Mouse (Mus musculus) liver, embryonic 12.5 days (tissue): ENCODE measurements around the gene Olfr554. TPM values are rescaled to one million over a fixed set of nuclear protein-coding genes. Genes with fewer than 3 reads are reported as not detected.
"Not testable (repeated sequence)": the region's sequence is repeated elsewhere in the genome, so short reads cannot be mapped to it uniquely, and the experiment has no call there.

Experiments
- ATAC-seq: fragments of 200-750 bp; cut with Nextera tagmentation; 2 replicates; pipeline ENCODE4 v1.8.0; 2017; ENCODE audit warnings: moderate number of reproducible peaks, mild to moderate bottlenecking, moderate library complexity
- H3K27ac ChIP-seq: fragments of 300-500 bp; sonication (generic); 2 replicates; pipeline ENCODE4 v1.5.1; 2016; ENCODE audit warnings: mild to moderate bottlenecking
- H3K27me3 ChIP-seq: fragments of 300-500 bp; sonication (generic); replicated peaks from 2 replicates; pipeline ENCODE4 v1.6.1; 2016; ENCODE audit warnings: mild to moderate bottlenecking, moderate library complexity
- H3K36me3 ChIP-seq: fragments of 300-500 bp; sonication (generic); 2 replicates; pipeline ENCODE4 v1.6.1; 2016; ENCODE audit warnings: mild to moderate bottlenecking, moderate library complexity
- H3K4me1 ChIP-seq: fragments of 300-500 bp; sonication (generic); 2 replicates; pipeline ENCODE4 v1.6.1; 2016
- H3K4me2 ChIP-seq: fragments of 300-500 bp; sonication (generic); 2 replicates; pipeline ENCODE4 v1.6.1; 2016; ENCODE audit warnings: mild to moderate bottlenecking, moderate library complexity
- H3K4me3 ChIP-seq: fragments of 300-500 bp; sonication (generic); 2 replicates; pipeline ENCODE4 v1.5.1; 2016; ENCODE audit warnings: mild to moderate bottlenecking, moderate library complexity
- H3K9ac ChIP-seq: fragments of 300-500 bp; sonication (generic); 2 replicates; pipeline ENCODE4 v1.6.1; 2016; ENCODE audit warnings: mild to moderate bottlenecking, moderate library complexity
- H3K9me3 ChIP-seq: fragments of 300-500 bp; sonication (generic); replicated peaks from 2 replicates; pipeline ENCODE4 v1.6.1; 2016; ENCODE audit warnings: mild to moderate bottlenecking, moderate library complexity
- WGBS: fragments of 180-500 bp; shearing (Covaris S2); methylation state at CpG from one replicate; pipeline ENCODE4 v1.1.7; 2016; ENCODE audit not compliant: insufficient replicate concordance; 5-methylcytosine and 5-hydroxymethylcytosine counted together
- polyA plus RNA-seq: library from polyadenylated mRNA; unstranded; fragments of >200 nt; fragmentation: Nextera tagmentation; extraction: Ambion mirVana; gene quantifications from 2 replicates; pipeline ENCODE4 v1.2.1, GENCODE M21; 2016

Olfr554 gene
- polyA plus RNA-seq, result not detected in 2 replicates

- H3K9ac ChIP-seq, result no peak within 1 kb of the TSS
- H3K27ac ChIP-seq, result no peak within 1 kb of the TSS
- H3K4me3 ChIP-seq, result no peak within 1 kb of the TSS
- no peak for ATAC-seq
- no peaks in the 10 kb centered on the region for H3K9me3 ChIP-seq
- H3K27me3 ChIP-seq, result no peaks in the 10 kb centered on the region
- no peaks in the 10 kb centered on the region for H3K36me3 ChIP-seq
- no peaks in the 10 kb centered on the region for H3K4me1 ChIP-seq
- H3K4me2 ChIP-seq, result no peak within 1 kb of the TSS
- 33% methylated on average over 1 of the region's 1 CpGs for WGBS
These were observed at the start of gene Olfr554 for GRCm38 (mm10) chr7:102638132-102638531. Gene Olfr554, plus strand, starts transcription at chr7:102638432.

- 84% methylated on average over 3 of the region's 3 CpGs for WGBS
- ATAC-seq, result no peak
These were observed 46.4 kb upstream of the Olfr554 start, which contains the start of gene Olfr551 for GRCm38 (mm10) chr7:102591786-102592185. Gene Olfr551, minus strand, starts transcription at chr7:102591886.

GRCm38 (mm10) chr7:102597378-102598031, 40.7 kb upstream of the Olfr554 start, which contains the start of gene Olfr552:
Gene Olfr552, plus strand, starts transcription at chr7:102597770.
- H3K4me1 ChIP-seq, result no peaks in the 10 kb centered on the region
- no peak within 1 kb of the TSS for H3K9ac ChIP-seq
- WGBS, result 41% methylated on average over 1 of the region's 1 CpGs
- H3K4me3 ChIP-seq, result no peak within 1 kb of the TSS
- H3K27me3 ChIP-seq, result no peaks in the 10 kb centered on the region
- H3K9me3 ChIP-seq, result no peaks in the 10 kb centered on the region
- no peak within 1 kb of the TSS for H3K4me2 ChIP-seq
- no peak for ATAC-seq
- H3K36me3 ChIP-seq, result no peaks in the 10 kb centered on the region
- no peak within 1 kb of the TSS for H3K27ac ChIP-seq

More at GRCm38 (mm10) chr7:102591786-102592185, 46.4 kb upstream of the Olfr554 start, which contains the start of gene Olfr551:
- H3K4me1 ChIP-seq, result no peaks in the 10 kb centered on the region
- no peak within 1 kb of the TSS for H3K4me3 ChIP-seq
- H3K27me3 ChIP-seq, result no peaks in the 10 kb centered on the region
- no peaks in the 10 kb centered on the region for H3K36me3 ChIP-seq
- H3K27ac ChIP-seq, result no peak within 1 kb of the TSS
- no peaks in the 10 kb centered on the region for H3K9me3 ChIP-seq
- no peak within 1 kb of the TSS for H3K4me2 ChIP-seq
- H3K9ac ChIP-seq, result no peak within 1 kb of the TSS

GRCm38 (mm10) chr7:102618118-102618517, 20.1 kb upstream of the Olfr554 start, which contains the start of gene Olfr553:
Gene Olfr553, minus strand, starts transcription at chr7:102618218.
- Histone ChIP-seq H3K9me3 (no peaks in the 10 kb centered on the region), H3K4me3 (no peak within 1 kb of the TSS), H3K27me3 (no peaks in the 10 kb centered on the region), H3K36me3 (no peaks in the 10 kb centered on the region), H3K4me2 (no peak within 1 kb of the TSS), H3K9ac (no peak within 1 kb of the TSS), H3K27ac (no peak within 1 kb of the TSS), H3K4me1 (no peaks in the 10 kb centered on the region)
- no peak for ATAC-seq

- Histone ChIP-seq H3K9me3 (no peaks in the 10 kb centered on the region), H3K4me2 (no peak overlapping the region), H3K4me1 (no peaks in the 10 kb centered on the region), H3K9ac (no peak overlapping the region), H3K27me3 (no peaks in the 10 kb centered on the region), H3K27ac (no peak overlapping the region), H3K36me3 (no peaks in the 10 kb centered on the region), H3K4me3 (no peak overlapping the region)
- no peak for ATAC-seq
- WGBS, result 57% methylated on average over 5 of the region's 5 CpGs
These were observed 18.6 kb upstream of the Olfr554 start for GRCm38 (mm10) chr7:102619608-102620007.

- H3K27me3 ChIP-seq, H3K9me3 ChIP-seq, H3K36me3 ChIP-seq, H3K27ac ChIP-seq, ATAC-seq, H3K4me2 ChIP-seq, H3K4me1 ChIP-seq, H3K4me3 ChIP-seq, H3K9ac ChIP-seq: not testable (repeated sequence)
- 68% methylated on average over 19 of the region's 19 CpGs for WGBS
These were observed 17.9 kb upstream of the Olfr554 start for GRCm38 (mm10) chr7:102620368-102620767.

- Histone ChIP-seq H3K9ac (no peak overlapping the region), H3K4me2 (no peak overlapping the region), H3K4me1 (no peaks in the 10 kb centered on the region), H3K9me3 (no peaks in the 10 kb centered on the region), H3K36me3 (no peaks in the 10 kb centered on the region), H3K27me3 (no peaks in the 10 kb centered on the region), H3K4me3 (no peak overlapping the region), H3K27ac (no peak overlapping the region)
- no peak for ATAC-seq
- WGBS, result 19% methylated on average over 3 of the region's 3 CpGs
These were observed 1.6 kb upstream of the Olfr554 start for GRCm38 (mm10) chr7:102636665-102637064.

- H3K4me1 ChIP-seq, H3K27me3 ChIP-seq, H3K9ac ChIP-seq, H3K36me3 ChIP-seq, H3K9me3 ChIP-seq, H3K27ac ChIP-seq, ATAC-seq, H3K4me2 ChIP-seq, H3K4me3 ChIP-seq: not testable (repeated sequence)
- WGBS, result 55% methylated on average over 4 of the region's 4 CpGs
These were observed 6.7 kb downstream of the Olfr554 start for GRCm38 (mm10) chr7:102644945-102645344.

GRCm38 (mm10) chr7:102658523-102658922, 20.3 kb downstream of the Olfr554 start, which contains the start of gene Olfr555:
Gene Olfr555, plus strand, starts transcription at chr7:102658823.
- no peaks in the 10 kb centered on the region for H3K9me3 ChIP-seq
- no peaks in the 10 kb centered on the region for H3K27me3 ChIP-seq
- H3K4me2 ChIP-seq, result no peak within 1 kb of the TSS
- ATAC-seq, result no peak
- no peak within 1 kb of the TSS for H3K4me3 ChIP-seq
- 63% methylated on average over 1 of the region's 1 CpGs for WGBS
- no peak within 1 kb of the TSS for H3K9ac ChIP-seq
- H3K27ac ChIP-seq, result no peak within 1 kb of the TSS
- H3K4me1 ChIP-seq, result no peaks in the 10 kb centered on the region
- H3K36me3 ChIP-seq, result no peaks in the 10 kb centered on the region

- no peak for ATAC-seq
- H3K9me3 ChIP-seq, result no peaks in the 10 kb centered on the region
- no peaks in the 10 kb centered on the region for H3K4me1 ChIP-seq
- no peak within 1 kb of the TSS for H3K4me2 ChIP-seq
- H3K4me3 ChIP-seq, result no peak within 1 kb of the TSS
- H3K27ac ChIP-seq, result no peak within 1 kb of the TSS
- no peaks in the 10 kb centered on the region for H3K27me3 ChIP-seq
- no peak within 1 kb of the TSS for H3K9ac ChIP-seq
- no peaks in the 10 kb centered on the region for H3K36me3 ChIP-seq
- 63% methylated on average over 3 of the region's 3 CpGs for WGBS
These were observed 26.4 kb downstream of the Olfr554 start, which contains the start of gene Olfr556 for GRCm38 (mm10) chr7:102664599-102664998. Gene Olfr556, plus strand, starts transcription at chr7:102664899.

GRCm38 (mm10) chr7:102665378-102665777, 27.1 kb downstream of the Olfr554 start:
- no peak overlapping the region for H3K4me2 ChIP-seq
- H3K4me3 ChIP-seq, result no peak overlapping the region
- no peak overlapping the region for H3K9ac ChIP-seq
- H3K4me1 ChIP-seq, result no peaks in the 10 kb centered on the region
- WGBS, result 23% methylated on average over 2 of the region's 2 CpGs
- no peaks in the 10 kb centered on the region for H3K36me3 ChIP-seq
- no peaks in the 10 kb centered on the region for H3K27me3 ChIP-seq
- H3K9me3 ChIP-seq, result no peaks in the 10 kb centered on the region
- no peak overlapping the region for H3K27ac ChIP-seq
- no peak for ATAC-seq

GRCm38 (mm10) chr7:102676225-102676624, 38.0 kb downstream of the Olfr554 start:
- Histone ChIP-seq H3K36me3 (no peaks in the 10 kb centered on the region), H3K4me2 (no peak overlapping the region), H3K9me3 (no peaks in the 10 kb centered on the region), H3K4me3 (no peak overlapping the region), H3K4me1 (no peaks in the 10 kb centered on the region), H3K27me3 (no peaks in the 10 kb centered on the region), H3K9ac (no peak overlapping the region), H3K27ac (no peak overlapping the region)
- WGBS, result 72% methylated on average over 2 of the region's 2 CpGs
- no peak for ATAC-seq
